Mouse (Mus musculus) kidney, adult 11 months (tissue): ENCODE results near the gene Brwd3.
A peak's percentile ranks its signal among the peaks of the same experiment; 100 is the strongest.

Experiments used
- DNase-seq: peaks from one replicate; pipeline ENCODE4 v3.0.0; 2022

The Brwd3 gene

DNA sequence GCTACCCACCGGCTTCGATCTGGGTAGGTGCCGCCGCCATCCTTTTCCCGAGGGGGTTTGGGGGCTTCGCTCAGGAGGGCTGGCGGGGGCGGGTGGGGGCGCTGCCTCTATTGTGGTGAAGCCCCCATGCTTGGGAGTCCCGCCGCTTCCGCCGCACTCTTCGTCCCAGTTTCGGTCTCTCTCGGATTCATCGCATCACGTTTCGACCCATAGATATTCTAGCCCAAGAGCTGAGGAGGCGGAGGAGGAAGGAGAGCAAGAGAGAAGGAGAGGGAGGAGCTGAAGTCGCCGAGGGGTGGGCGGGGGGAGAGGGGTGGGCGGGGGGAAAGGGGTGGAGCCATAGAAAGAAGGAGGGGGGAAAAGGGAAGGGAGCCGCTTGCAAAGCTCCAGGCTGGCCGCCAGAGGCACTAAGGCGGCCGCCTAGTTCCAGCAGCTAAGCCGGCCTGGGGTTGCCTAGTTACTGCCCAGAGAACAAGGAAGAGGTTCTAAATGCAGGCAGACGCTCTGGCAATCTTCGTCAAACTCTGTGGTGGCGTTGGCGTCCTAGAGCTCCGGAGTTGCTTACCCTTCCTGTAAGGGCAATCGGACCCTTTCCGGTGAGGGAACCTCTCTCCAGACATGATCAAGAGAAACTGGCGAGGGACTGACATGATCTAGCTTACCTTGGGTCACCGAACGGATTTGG lies at the start of gene Brwd3:
Brwd3 (minus strand) TSS at position 283 of the 685 bp plus-strand sequence.
- peak; percentile 94 for DNase-seq

DNA sequence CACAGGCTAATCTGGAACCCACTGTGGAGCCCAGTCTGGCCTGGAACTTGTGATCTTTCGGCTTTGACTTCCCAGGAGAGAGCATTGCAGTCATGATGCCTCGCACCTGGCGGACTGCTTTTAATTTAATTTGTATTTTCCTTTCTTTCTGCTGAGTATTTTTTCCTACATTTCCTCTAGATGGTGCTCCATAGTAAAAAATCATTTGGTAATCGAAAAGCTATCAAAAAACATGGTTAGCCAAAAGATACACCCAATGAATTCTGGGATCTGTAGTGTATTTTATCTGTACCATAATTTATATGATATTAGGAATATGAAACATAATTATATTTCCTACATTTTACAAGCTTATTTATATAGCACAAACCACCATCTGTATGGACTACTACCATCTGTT lies 28.5 kb upstream of the Brwd3 start:
- DNase-seq, result no peak

DNA sequence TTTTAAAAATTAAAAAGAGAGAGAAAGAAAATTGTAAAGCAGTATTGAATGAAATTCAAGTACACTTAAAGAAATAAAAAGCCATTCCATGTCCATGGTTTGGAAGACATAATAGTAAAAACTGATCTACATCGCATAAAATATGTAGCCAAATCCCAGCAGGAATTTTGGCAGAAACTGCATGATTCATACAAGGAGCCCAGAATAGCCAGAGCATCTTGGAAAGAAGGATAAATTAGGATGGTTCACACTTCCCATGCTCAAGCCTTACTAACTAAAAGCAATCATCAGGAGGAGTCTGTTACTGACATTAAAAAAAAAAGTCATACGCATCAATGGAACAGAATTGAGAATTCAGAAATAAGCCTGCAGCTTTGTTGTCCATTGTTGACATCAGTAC lies 8.5 kb upstream of the Brwd3 start:
- no peak for DNase-seq

- DNase-seq, result no peak
Measured at GRCm38 (mm10) chrX:108836416-108836815, 2.2 kb upstream of the Brwd3 start.

GRCm38 (mm10) chrX:108835233-108835632 lies 1.1 kb upstream of the Brwd3 start:
- DNase-seq, result no peak

GRCm38 (mm10) chrX:108833381-108834020 lies 671 bp downstream of the Brwd3 start:
- DNase-seq, result peak; percentile 11

DNA sequence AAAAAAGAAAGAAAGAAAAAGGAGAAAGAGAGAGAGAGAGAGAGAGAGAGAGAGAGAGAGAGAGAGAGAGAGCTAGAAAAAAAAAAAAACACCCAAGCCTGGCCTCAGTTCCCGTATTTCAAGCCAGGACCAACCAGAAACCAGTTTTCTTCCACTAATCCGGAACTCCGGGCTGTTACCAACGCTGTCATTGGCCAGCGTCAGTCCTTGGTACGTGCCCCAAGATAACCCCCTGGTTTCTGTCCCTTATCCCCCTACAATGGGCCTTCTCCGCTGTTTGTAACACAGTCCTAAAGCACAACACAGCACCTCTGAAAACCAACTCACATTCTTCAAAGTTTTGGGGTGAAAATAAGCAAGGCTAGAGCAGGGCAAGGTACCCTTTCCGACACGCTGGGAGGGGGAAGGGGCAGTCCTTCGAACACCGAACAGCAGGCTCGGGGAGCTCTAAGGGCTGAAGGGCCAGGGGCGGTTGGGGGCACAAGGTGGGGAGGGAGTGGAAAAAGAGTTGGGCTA lies 1.4 kb downstream of the Brwd3 start:
- DNase-seq, result peak; percentile 89

DNA sequence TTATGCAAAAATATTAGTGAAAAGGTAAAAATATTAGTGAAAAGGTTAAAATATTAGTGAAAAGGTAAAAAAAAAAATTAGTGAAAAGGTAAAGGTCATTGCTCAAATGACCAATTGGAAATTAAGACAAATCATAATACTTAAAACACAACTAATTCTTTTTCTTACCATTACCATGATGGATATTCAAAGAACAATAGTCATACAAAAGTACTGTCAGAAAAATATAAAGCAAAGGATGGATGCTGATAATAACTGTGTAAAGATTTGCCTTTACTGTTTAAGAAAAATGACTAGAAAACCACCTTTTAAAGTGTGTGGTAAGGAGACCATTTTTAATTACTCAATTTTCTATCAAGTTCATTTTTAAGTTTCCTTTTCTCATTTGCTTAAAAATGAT lies 2.9 kb downstream of the Brwd3 start:
- no peak for DNase-seq

- no peak for DNase-seq
Measured at GRCm38 (mm10) chrX:108828111-108828510, 6.1 kb downstream of the Brwd3 start.

DNA sequence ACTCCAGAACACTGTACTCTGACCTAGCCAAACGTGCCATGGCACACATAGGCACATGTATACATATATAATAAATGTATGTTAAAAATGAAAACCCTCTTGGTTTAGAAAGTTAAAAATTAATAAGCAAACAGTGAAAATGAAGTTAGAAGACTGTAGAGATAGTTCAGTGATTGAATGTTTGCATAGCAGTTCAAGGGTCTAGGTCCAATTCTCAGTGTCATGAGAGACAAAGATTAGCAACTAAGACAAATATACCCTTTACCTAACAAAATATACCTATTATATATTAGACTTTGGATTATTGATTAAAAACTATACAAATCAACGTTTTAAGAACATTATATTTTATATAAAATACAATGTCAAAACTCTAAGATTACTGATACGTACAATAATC lies 36.9 kb downstream of the Brwd3 start:
- no peak for DNase-seq

DNA sequence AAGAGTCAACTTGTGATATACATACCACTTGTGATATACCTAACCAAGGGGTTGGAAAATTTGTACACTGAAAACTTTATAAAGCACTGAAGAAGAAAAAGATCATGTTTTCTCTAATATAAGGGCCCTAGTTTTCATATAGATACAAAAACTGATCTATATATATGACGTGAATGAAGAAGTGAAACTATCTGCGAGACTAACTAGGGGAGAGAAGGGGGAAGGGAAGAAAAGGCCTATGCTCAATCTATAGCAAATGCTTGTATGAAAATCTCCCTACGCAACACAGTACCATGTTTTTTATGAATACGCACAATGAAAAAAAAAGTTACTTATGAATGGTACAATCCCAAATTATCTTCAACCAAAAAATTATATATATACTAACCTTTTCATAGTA lies 50.4 kb downstream of the Brwd3 start:
- DNase-seq, result no peak

GRCm38 (mm10) chrX:108731755-108732154 lies 102.4 kb downstream of the Brwd3 start:
- no peak for DNase-seq

- DNase-seq, result no peak
Measured at GRCm38 (mm10) chrX:108729564-108729963, 104.6 kb downstream of the Brwd3 start.

GRCm38 (mm10) chrX:108729068-108729467 lies 105.1 kb downstream of the Brwd3 start:
- DNase-seq, result no peak

- DNase-seq, result no peak
Measured at GRCm38 (mm10) chrX:108728334-108728733, 105.8 kb downstream of the Brwd3 start.

DNA sequence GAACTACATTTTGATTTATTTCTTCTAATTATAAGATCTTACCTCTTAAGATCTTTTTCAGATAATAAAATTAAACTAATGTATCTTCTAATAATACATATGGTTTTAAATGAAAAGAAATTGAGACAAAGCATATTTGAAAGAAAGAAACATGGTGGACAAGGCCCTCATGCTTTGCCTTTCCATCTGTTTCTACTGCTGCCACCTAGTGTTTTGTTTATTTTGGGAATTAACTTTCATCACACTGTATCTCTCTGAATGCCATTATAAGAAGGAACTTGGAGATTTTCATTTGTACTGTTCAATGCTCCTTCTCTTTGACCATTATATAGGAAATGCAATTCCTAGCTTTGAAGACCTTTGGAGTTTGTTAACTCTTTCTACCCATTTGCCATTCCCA lies 109.9 kb downstream of the Brwd3 start:
- DNase-seq, result no peak

GRCm38 (mm10) chrX:108722447-108722846 lies 111.7 kb downstream of the Brwd3 start:
- no peak for DNase-seq

GRCm38 (mm10) chrX:108704312-108704711 lies 129.9 kb downstream of the Brwd3 start:
- no peak for DNase-seq
